Mouse (Mus musculus) megakaryocyte-erythroid progenitor cell, adult 5-6 weeks (primary cell): ENCODE results near the gene Svs1. TPM values are rescaled to one million over a fixed set of nuclear protein-coding genes. Genes with fewer than 3 reads are reported as not detected.

ENCODE experiments used
- ATAC-seq: replicated peaks from 2 replicates; pipeline ENCODE4 v1.8.0; 2016; ENCODE audit warnings: mild to moderate bottlenecking, inconsistent platforms; ENCODE audit not compliant: severe bottlenecking, poor library complexity, low FRiP score, low TSS enrichment
- total RNA-seq, 2 experiments: library from RNA; stranded (forward) in 1 of 2; stranded (reverse) in 1 of 2; fragments of 200-1000, 215-1000 nt in 1 of 2; fragments of >200 nt in 1 of 2; fragmentation: Nextera tagmentation in 1 of 2; gene quantifications; 2 replicates each; pipeline ENCODE4 v1.2.3; 2014 to 2017

Gene Svs1
- total RNA-seq, 2 experiments from 2014 or later, result not detected

DNA sequence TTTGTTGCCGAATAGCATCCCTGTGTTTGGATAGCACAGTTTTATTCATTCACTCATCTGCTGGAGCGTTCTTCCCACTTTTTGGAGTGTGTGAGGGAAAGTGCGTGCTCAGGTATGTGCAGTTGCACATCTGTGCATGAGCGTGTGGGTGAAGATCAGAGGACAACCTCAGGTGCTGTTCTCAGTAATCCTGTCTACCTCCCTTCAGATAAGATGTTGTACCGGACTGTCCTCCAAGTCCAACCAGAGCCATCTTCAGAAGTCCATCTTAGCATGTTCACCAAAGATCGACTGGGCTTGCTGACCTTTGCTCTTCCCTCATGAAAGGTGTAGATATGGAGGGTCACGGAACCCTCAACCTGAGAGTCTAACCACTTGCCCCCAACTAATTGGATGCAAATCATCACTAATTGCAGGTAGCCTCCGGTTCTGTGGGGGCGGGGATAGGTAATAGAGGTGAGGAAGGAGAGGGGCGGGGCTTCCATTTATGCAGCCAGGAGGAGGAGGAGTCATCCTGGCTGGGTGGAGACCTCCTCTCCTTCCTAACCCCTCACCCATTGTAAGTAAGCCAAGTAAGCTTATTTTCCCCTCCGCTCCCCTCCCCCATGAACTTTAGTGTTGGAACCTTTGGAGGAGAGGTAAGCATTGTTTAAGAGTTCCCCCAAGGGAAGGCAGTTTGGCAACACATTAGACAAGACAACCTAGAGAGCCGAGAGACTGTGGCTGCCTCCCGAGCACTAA lies 21.9 kb downstream of the Svs1 start:
- ATAC-seq, result peak; percentile 18; the same call in 1 of the 2 replicates

DNA sequence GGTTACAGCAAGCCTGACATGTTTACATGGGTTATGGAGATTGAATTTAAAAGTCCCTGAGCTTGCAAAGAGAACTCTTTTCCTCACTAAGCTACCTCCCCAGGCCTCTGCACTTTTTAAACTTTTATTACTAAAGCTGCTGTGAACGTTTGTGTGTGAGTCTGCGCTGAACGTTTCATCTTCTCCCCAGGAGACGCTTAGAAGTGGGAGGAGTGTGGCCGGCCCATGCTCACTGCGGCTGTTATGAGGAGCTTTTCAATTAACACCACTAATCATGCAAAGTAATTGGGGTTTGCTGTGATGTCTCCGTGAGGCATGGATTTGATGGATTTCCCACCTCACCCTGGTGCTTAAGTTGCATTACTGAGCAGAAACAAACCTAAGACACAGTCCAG lies 22.5 kb downstream of the Svs1 start:
- ATAC-seq, result no peak

DNA sequence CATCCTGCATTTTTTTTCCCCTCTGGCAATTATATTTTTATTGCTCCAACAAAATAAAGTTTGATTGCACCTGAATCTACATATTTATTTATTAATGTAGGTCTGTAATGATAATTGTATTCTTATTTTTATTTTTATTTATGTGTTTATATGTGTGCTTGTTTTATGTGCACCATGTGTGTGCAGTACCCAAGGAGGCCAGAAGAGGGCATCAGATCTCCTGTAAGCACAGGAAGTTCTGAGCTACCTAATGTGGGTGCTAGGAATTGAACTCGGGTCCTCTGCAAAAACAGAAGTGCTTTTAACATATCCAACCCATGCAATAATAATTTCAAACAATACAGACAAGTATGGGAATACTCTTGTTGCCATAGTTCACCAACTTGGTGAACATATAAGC lies 23.0 kb downstream of the Svs1 start:
- no peak for ATAC-seq

DNA sequence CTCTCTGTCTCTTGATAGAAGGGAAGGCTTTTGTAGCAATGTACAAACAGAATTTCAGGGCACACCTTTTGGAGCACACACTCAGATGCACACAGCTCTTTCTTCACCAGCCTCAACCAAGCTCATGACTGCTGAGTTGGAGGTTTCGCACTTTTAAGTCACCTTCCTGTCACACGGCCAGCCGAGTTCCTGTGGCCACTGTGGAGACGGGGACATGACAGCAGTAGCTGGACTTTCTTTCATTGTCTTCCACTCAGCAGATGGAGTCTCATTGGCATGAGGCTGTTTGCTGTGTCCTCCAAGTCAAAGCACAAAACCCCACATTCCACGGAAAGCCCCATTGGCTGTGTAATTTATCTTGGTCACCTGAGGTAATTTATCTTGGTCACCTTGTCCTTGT lies 24.5 kb downstream of the Svs1 start:
- no peak for ATAC-seq

DNA sequence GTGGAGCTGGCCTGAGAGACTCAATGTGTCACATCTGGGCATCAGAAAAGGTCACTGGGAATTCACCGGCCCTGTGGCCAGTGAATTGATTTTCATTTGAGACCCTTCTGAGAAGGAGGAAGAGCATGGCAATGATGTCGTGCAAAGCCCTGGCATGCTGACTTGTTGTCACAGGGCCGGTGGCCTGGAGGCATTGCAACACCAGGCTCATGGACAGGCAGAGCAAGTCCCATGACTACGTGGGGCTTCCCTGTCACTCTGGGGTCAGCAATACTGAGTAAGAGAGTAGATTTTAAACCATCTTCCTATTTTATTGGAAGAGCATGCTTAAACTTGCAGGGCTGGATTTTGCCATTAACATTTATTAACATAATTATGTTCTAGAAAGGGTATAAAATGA lies 26.4 kb downstream of the Svs1 start:
- no peak for ATAC-seq

DNA sequence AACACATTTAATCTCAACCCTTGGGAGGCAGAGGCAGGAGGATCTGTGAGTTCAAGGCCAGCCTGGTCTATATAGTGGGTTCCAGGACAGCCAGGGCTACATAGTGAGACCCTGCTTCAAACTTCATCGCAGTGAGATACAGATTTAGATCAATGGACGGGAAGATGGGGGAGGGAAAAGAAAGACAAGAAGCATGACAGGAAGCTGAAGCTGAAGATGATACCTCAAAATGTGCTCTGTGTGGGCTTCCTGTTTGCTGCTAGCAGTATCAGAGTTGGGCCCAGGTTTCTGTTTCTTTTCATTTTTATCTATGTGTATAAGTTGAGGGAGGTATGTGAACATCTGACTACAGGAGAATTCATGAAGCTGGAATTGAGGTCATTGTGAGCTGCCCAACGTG lies 26.8 kb downstream of the Svs1 start:
- ATAC-seq, result no peak

DNA sequence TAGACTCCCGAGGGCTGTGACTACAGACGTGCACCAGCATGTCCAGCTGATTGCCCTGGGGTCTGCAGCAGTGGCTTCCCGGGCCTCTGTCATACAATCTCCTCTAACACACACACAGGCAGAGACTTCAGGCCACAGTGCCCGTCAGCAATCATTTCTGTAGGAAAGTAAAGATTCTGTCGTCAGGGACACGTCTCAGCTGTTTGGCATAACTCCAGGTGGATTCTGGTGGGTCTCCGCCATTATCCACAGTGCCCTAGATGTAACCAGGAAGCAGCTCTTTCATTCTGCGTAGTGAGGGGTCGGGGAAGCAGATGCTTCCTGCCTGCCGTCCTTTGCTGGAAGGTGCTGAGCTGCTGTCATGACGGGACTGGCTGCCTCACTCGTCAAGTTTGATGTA lies 30.5 kb downstream of the Svs1 start:
- ATAC-seq, result no peak

DNA sequence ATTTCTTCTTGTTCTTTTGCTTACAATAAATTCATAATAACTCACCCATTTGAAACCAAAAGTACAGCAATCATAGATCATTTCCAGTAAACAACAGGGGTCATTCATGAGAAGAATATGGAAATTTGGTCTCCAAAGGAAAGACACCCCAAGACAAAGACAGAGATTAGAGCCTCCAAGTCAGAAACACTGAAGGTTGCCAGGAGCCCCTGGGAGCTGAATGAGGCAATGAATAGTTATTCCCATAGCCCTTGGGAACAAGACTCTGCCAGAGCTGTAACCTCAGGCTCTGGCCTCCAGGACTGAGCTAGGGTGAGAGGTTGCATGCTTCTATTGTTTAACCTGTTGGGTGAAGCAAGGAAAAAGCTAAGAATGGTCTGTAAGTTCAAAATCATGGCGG lies 32.7 kb downstream of the Svs1 start:
- ATAC-seq, result no peak

DNA sequence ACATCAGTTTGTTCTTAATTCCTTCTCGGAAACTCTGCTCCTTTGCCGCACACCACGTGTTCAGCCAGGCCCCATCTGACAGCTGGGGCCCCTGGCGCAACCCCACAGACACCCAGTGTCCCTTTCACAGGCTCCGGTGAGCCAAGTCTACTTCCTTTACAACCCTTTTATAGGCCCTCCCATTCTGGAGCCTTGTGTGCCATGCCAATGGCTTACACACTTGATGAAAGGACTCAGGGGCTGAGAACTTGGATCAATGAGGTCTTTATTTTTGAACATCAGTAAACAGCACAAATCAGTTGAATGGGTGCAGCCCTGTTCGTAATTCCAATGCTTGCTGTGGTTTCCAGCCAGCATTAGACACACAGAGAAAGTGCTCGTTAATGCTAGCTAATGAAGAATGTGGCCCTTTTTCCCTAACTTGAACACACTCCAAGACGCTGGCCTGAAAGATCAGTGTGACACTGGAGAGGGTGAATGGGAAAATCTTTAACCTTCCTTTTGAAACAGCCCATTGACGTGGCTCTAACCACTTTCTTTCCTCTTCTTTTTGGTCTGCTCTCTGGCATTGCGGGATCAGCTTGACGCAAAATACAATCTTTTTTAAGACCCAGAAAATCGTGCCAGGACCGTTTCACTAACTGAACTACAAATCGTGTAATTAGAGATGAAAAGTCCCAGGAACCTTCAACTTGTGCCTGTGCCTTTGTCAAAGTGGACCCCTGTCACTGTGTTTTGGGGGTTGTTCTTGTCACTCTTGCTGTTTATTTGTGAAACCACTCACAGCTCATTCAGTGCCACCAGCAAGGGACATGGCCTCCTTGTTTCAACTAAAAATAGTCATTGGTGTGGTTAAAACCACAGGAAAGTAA lies 34.7 kb downstream of the Svs1 start:
- no peak for ATAC-seq

DNA sequence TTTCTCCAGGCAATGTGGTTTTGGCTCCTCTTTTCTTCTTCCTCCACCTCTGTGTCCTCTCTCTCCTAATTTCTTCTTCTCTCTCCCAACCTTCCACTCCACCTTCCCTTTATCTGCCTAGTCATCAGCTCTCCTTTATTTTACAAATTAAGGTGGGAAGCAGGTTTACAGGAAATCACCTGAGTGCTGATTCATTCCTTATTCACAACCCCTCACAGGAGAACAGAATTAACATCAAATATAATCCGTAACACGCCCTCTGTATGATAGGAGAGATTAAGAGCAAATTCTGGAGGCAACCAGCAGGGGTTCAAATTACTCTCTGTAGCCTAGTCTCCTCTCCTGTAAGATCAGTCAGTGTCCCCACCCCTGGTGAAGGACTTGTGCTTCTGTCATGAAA lies 35.7 kb downstream of the Svs1 start:
- ATAC-seq, result no peak

DNA sequence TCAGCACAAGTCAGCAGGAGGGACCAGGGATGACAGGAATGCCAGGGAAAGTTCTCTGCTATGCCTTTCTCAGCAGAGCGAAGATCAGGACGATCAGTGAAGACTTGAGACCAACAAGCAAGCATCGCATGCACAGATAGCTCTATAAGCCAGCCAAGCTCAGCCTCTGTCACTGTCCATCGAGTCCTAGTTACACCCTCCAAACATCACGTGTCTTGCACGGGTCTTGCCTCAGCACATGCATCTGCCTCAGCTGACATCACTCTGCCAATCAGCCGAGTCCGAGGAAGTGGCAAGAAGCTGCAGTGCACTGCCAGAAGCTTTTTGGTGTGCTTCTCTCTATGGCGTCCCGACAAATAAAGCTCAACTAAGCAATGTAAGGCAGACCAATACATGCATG lies 36.7 kb downstream of the Svs1 start:
- no peak for ATAC-seq

DNA sequence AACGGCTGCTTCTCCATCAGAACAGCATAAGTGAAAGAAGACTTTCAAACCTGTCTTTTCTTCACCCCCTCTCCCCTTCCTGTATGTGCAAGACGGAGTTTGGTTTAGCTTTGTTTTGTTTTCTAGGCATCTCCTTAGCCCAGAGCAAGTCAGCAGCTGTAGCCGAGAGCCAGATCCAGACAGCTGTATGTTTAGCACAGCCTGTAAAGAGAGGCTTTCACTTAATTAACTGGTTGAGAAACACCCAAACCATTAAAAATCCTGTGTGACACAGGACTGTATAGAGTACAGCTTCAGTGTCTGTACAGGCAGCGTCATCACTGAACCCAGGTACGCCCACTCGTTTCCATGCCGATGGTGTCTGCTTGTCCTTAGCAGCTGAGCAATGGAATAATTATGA lies 38.6 kb downstream of the Svs1 start:
- no peak for ATAC-seq

DNA sequence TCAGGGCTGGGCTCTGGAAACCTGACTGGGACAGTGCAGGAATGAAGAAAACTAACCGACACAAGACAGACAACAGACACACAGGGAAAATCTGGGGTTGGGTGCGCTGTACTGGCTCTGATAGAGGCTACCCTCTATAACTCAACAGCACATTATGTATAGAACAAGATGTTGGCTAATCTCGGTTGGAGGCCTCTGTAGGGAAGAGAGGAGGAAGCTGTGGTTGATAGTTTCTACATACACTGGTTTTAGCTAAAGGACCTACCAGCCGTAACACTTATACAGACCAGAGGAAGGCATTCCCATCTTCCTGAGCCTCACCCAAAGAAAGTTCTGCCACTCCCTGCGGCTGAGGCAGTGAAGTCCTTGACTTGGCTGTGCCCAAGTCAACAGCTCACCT lies 39.8 kb downstream of the Svs1 start:
- ATAC-seq, result no peak

DNA sequence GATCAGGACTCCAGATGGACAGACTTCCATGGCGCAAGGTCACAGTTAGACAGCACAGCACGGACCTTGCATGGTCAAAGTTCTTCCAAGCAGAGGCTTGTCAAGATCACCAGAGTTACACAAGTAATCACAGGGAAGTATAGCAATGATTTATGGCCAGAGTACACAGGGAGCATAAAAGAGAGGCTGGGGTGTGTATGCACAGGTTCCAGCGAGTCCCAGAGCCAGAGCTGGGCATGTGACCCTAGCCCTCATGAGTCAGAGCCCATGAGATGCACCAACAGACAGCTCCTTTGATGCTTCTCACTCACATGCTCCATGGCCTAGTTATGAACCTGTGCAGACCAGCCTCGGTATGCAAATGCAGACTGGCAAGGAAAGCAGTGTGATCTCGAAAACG lies 41.4 kb downstream of the Svs1 start:
- no peak for ATAC-seq

DNA sequence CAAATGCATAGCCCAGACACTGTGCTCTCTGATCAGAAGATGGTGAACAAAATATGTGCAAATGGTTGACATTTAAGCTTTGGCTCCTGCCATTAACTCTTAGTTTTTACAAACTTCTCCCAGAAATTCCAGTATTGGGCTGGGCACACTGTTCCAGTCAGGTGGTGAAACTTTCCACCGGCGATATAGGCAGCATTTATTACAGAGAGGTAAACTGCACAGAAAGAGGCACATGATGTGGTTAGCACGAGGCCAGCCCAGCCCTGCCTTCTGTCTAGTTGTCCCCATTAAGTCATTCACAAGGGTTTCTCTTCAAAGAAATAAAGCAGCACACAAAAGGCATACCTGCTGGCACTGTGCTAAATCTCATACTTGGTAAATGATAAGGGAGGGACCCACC lies 42.0 kb downstream of the Svs1 start:
- ATAC-seq, result no peak

DNA sequence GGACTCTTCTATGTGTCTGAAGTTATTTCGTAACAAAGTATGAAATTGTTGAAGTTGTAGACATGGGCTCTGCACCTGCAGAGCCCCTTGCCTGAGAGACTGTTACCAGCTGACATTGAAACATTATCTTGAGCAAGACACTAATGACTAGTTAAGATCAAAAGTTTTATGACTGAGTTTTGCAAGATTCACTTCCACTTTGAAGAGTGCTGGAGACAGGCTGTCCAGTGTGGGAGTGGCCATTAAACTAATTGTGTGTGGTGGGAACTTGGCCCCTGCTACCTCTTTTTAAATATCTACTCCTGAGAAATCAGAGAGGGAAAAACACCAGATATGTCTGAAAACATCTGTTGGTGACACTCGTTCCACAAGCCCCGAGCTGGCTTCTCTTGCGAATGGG lies 44.6 kb downstream of the Svs1 start:
- ATAC-seq, result no peak

DNA sequence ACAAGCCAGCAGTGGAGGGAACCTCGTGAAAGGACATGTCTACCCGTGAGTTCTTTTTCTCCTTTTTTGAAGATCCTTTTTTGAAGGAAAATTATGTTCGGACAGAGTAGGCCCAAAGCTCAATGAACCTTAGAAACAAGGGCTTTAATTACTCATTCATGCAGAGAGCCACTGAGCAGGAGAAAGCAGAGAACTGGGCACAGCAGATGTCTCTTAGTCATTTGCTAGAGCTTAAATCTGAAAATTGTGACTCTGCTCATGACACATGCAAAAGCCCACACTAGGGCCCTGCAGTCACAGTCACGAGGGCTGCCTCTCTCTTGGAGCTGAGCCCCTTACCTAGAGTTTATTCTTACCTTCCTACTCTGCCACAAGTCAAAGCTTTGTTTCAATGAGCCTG lies 46.1 kb downstream of the Svs1 start:
- ATAC-seq, result no peak

DNA sequence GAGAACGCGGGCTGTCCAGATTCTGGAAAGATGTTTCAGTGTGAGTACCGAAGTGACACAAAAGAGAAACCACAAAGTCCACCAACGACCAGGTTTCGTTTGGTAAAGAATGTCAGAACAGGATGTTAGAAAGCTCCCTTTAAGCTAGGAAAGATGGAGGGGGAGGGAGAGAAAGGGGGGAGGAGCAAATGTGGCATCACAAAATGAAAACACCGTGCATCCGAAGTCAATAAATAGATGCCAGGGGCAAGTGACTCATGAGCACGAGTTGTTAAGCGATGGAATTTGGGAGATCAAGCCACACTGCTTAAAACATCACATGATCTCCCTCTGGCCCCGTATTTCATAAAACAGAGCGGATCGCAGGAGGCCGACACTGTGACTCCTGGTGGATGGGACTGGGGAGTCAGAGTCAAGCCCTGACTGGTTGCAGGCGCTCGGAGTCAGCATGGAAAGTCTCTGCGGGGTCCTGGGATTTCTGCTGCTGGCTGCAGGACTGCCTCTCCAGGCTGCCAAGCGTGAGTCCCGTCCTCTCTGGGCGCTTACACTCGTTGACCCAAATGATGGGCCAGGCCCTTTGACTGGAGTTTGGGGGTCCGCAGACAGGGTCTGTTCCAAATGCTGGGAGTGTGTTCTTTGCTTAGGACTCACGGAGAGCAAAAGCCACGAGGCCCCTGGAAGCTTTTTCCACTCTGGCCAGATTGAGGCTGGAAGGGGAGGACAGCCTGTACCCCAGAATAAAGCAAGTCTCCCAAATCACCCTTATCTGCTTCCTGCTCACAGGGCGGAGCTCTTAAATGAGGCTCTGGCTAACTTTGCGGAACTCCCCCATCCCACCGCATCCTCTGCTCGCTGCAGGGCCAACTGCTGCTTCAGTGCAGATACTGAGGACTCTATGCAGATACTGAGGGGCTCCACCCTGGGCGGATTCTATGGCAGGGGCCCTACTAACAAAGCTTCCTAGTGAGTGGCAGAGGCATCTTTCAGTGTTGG lies 49.9 kb downstream of the Svs1 start, which contains the start of gene Gpnmb:
Gene Gpnmb, plus strand, starts transcription at position 272 of the 993 bp plus-strand sequence.
- no peak for ATAC-seq

DNA sequence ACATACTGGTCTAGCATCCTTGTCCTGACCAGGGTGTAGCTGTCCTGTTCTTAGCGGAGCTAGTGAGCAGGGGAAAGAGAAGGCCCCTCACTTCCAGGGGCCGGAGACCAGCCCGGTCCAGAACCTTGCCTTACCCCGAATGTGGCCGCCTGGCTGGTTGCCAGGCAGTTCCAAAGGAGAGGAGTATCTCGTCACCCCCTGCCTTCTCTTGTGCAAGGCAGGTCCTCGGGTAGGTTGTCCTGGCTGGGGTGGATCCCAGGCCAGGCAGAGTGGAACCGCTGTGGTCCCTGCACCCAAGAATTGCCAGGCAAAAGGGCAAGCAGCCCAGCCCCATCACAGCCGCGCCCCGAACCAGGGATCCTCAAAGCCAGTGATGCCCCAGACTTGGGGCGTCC lies 50.6 kb downstream of the Svs1 start:
- ATAC-seq, result no peak
